Mouse (Mus musculus) CD8-positive naive resting alpha-beta T cell, adult 2 months (primary cell): ENCODE results near the gene Gab1.

Experiments used
- DNase-seq, 2 experiments: peaks; one replicate each; pipeline ENCODE4 v3.0.0; 2022; ENCODE audit warnings: low read depth in 2 of 2, low spot score in 2 of 2

The Gab1 gene

DNA sequence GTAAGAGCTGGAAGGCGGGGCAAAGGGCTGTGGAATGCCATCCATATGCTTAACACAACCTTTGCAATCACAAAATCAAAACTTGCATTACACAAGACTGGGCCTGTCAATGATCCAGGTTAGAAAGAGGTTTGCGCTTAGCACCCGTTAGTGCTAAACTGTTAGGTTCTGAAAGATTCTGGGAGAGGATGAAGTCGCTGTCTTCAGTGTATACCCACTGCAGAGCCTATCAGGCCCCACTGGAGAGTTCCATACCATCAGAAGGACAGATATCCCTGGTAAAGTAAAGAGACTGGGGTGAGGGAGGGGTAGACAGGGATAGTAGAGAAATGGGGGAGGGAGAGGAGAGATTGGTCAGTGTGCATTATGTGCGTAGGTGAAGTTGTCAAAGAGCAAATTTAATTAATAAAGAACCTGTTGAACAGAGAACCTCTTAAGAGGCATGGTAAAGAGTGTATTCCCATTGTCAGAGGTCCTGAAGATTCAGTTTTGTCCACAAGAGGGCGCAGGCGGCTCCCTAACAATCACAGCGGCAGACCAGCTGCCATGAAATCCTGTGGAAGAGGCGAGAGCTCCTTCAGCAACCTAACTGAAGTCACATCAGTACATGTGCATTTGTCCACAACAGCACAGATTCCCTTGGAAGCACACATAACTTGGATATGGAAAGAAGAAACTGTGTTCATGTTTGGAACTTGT is 127.2 kb downstream of the Gab1 start:
- DNase-seq: peak; percentile 51 to 71

DNA sequence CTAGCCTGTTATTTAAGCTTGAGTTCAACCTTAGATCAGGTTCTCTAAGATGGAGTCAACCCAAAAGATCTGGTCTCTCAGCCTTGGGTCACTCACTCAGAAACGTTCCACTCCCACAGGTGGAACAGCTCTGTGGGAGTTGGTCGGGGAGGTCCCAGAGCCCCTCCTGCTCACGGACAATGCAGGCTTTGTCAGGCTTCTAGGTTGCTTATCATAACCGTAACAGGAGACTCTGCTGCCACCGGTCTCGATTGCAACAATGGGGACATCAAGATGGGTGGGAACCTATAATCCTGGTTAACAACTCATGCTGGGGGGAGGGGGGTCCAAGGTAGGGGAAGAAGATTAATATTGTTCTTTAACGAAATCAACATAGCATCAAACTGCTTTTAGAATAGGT is 127.9 kb downstream of the Gab1 start:
- DNase-seq: no peak

DNA sequence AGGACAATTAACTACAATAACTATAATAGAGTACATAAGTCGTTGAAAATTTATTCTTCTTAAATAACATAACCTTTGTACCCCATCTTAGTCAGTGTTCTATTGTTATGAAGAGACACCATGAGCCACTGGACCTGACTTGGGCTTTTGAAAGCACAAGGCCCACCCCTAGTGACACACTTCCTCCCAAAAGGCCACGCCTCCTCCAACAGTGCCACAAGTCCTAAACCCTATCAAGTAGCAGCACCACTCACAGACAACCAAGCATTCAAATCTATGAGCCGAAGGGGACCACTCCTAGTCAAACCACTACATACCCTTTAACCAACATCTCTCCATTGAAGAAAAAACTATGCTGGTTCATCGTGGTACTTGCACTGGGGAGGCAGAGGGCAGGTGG is 131.2 kb downstream of the Gab1 start:
- no peak for DNase-seq

DNA sequence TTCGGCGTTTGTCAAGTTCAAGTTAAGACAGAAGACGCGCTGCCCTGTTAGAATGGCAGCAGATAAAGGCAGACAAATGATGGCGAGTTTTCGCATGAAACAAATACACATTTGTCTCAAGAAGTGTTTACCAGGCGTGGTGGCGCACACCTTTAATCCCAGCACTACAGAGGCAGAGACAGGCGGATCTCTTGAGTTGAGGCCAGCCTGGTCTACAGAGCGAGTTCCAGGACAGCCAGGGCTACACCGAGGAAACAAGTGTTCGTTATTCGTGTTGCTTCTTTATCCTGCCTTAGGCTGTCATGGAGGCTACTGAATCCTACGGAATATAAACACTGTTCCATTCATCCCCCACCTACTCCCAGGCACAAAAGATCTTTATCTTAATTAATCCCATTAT is 140.4 kb downstream of the Gab1 start:
- no peak for DNase-seq

DNA sequence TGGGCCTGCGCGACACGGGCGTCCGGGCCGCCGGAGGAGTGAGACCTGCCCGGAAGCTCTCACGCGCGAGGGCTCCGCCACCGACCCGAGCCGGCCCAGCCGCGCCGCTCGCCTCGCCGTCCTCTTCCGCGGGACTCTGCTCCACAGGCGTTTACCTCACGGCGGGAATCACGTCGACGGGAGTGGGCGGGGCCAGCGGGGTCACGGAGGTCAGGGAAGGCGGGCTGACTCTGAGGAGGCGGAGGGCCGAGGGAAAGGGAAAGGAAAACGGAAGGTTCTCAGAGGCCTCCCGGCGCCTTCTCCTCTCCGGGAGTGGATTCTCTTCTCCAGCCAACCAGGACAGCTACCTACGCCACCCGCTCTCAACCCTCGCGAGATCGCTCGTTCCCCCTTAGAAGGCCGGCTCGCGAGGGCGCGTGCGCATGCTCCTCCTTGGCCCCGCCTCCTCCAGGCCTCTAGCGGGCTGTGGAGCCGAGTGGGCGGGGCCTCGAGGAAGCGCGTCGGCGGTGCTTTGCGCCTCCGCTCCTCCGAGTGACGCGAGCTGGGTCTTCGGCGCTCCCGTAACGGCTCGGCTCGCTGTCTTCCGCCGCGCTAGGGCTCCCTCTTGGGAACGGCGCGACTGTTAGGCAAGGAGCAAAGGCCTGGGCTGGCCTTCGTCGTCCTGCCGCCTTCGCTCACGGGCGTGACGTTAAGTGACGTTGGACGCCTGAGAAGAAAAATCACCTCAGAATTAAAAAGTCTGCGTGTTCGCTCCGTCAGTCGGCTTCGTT is 141.0 kb downstream of the Gab1 start, which contains the start of gene Smarca5:
Gene Smarca5 (minus strand): TSS at position 343 of the 770 bp plus-strand sequence.
- DNase-seq: peak; percentile 91 to 94

DNA sequence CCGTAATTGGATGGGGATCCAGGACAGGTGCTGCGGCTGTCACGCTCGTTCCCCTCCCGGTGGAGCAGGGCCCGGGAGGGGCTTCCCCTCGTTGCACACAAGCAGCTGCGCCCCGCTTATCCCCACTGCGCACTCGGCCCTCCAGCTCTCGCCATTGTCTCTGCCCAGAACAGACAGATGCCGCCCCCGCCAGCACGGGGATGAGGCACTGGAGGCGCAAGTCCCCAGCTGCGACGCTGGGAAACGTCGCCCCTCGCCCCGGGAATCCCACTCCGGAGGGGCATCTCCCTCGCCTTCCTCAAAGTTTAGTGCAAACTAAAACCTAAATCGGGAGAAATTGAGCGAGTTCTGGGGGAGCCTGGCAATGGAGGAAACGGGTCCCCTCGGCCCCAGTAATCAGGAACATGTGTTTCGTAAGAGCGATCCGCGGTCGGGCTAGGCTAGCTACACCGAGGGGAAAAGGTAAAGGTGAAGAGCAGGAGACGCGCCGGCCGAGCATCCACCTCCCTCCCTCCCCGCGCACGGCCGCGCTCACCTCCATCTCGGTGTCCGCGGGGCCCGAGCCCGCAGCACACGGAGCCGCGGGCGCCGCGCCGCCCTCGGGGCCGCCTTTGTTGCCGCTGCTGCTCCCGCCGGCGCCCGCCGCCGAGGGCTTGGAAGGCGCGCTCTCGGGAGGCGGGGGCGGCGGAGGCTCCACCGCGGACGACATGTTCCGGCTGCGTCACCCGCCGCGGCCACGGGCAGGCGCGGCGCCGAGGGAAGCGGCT is 141.7 kb downstream of the Gab1 start:
- DNase-seq: peak; percentile 23 to 29

DNA sequence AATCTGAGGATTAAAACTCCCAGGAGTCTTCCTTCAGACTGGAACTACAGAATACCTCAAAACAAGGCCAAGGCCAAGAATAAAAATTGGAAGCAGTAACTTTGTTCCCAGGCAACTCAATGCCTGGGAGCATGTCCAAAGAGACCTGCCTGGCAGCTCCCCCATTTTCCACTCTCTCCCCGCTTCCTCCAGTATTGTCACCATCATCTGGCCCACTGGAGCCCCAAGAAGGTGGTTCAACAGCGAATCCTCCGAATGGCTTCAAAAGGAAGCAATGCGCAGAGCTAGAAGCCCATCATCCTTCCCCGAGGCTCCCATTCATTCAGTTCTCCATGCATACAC is 142.3 kb downstream of the Gab1 start:
- DNase-seq: peak in 1 of 2 experiments; percentile 1

DNA sequence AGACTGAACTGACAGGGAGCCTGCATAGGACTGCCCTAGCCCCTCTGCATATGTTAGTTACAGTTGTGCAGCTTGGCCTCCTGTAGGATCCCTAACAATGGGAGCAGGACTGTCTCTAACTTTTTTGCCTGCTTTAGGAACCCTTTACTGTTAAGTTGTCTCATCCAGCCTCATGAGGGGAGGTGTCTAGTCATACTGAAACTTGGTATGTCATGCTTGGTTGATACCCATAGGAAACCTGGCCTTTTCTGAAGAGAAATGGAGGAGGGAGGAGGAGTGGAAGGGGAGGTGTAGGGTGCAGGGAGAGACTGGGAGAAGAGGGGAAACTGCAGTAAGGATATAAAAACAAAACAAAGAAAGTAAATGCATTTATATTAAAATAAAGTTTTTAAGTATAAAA is 148.0 kb downstream of the Gab1 start:
- no peak for DNase-seq

DNA sequence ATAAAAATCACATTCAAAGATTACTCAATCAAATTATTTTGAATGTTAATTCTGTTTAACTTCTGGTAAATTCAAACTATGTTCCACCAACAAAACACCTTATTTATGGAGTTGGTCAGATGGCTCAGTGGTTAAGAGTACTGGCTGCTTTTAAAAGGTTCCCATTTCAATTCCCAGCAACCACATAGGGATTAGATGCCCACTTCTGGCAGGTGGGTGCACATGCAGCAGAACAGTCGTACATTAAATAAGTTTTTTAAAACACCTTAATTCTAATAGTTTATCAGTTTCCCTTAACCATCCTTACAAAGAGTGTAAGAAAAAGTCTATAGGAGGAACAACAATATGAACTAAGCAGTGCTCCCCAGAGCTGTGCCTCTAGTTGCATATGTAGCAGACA is 165.9 kb downstream of the Gab1 start:
- DNase-seq: no peak
